Mouse (Mus musculus) heart, embryonic 12.5 days (tissue): Measurements from ENCODE around the gene Plcb4. TPM values are rescaled to one million over a fixed set of nuclear protein-coding genes. Genes with fewer than 3 reads are reported as not detected.
A peak's percentile ranks its signal among the peaks of the same experiment; 100 is the strongest.

Experiments used
- ATAC-seq: fragments of 200-750 bp; cut with Nextera tagmentation; 2 replicates; pipeline ENCODE4 v1.8.0; 2017; ENCODE audit warnings: moderate TSS enrichment, moderate library complexity; ENCODE audit not compliant: insufficient number of reproducible peaks, low FRiP score
- H3K27ac ChIP-seq: fragments of 300-500 bp; sonication (generic); 2 replicates; pipeline ENCODE4 v1.5.1; 2016; ENCODE audit warnings: mild to moderate bottlenecking, moderate library complexity; ENCODE audit not compliant: poor library complexity, severe bottlenecking
- H3K27me3 ChIP-seq: fragments of 300-500 bp; sonication (generic); replicated peaks from 2 replicates; pipeline ENCODE4 v1.6.1; 2016; ENCODE audit warnings: mild to moderate bottlenecking, moderate library complexity
- H3K36me3 ChIP-seq: fragments of 300-500 bp; sonication (generic); 2 replicates; pipeline ENCODE4 v1.6.1; 2016; ENCODE audit warnings: mild to moderate bottlenecking, moderate library complexity
- H3K4me1 ChIP-seq: fragments of 300-500 bp; sonication (generic); replicated peaks from 2 replicates; pipeline ENCODE4 v1.6.1; 2016; ENCODE audit warnings: mild to moderate bottlenecking
- H3K4me2 ChIP-seq: fragments of 300-500 bp; sonication (generic); 2 replicates; pipeline ENCODE4 v1.6.1; 2016; ENCODE audit warnings: mild to moderate bottlenecking, moderate library complexity
- H3K4me3 ChIP-seq: fragments of 300-500 bp; sonication (generic); 2 replicates; pipeline ENCODE4 v1.5.1; 2016; ENCODE audit warnings: mild to moderate bottlenecking
- H3K9ac ChIP-seq: fragments of 300-500 bp; sonication (generic); 2 replicates; pipeline ENCODE4 v1.6.1; 2016; ENCODE audit warnings: mild to moderate bottlenecking, moderate library complexity
- H3K9me3 ChIP-seq: fragments of 300-500 bp; sonication (generic); replicated peaks from 2 replicates; pipeline ENCODE4 v1.6.1; 2016; ENCODE audit warnings: mild to moderate bottlenecking, moderate library complexity
- WGBS: fragments of 180-500 bp; shearing (Covaris S2); methylation state at CpG from one replicate; pipeline ENCODE4 v1.1.7; 2016; 5-methylcytosine and 5-hydroxymethylcytosine counted together
- polyA plus RNA-seq: library from polyadenylated mRNA; unstranded; fragments of >200 nt; fragmentation: Nextera tagmentation; extraction: Ambion mirVana; gene quantifications from 2 replicates; pipeline ENCODE4 v1.2.1, GENCODE M21; 2016

The Plcb4 gene
- polyA plus RNA-seq, 1 experiment from 2014 or later: 33.2 TPM

- H3K36me3 ChIP-seq: no peaks in the 10 kb centered on the region
- WGBS: 82% methylated on average over 8 of the region's 8 CpGs
- ATAC-seq: no peak
- H3K9me3 ChIP-seq: no peaks in the 10 kb centered on the region
- H3K4me2 ChIP-seq: no peak overlapping the region
- H3K9ac ChIP-seq: no peak overlapping the region
- peaks cover 15% of the 10 kb centered on the region for H3K4me1 ChIP-seq
- no peaks in the 10 kb centered on the region for H3K27me3 ChIP-seq
- no peak overlapping the region for H3K27ac ChIP-seq
- no peak overlapping the region for H3K4me3 ChIP-seq
Observed at GRCm38 (mm10) chr2:135673649-135674048, 14.8 kb downstream of the Plcb4 start.

GRCm38 (mm10) chr2:135675284-135675683, 16.5 kb downstream of the Plcb4 start:
- 71% methylated on average over 5 of the region's 5 CpGs for WGBS
- peaks cover 22% of the 10 kb centered on the region for H3K4me1 ChIP-seq
- H3K36me3 ChIP-seq: no peaks in the 10 kb centered on the region
- H3K4me2 ChIP-seq: no peak overlapping the region
- no peak overlapping the region for H3K9ac ChIP-seq
- no peaks in the 10 kb centered on the region for H3K27me3 ChIP-seq
- H3K9me3 ChIP-seq: no peaks in the 10 kb centered on the region
- no peak for ATAC-seq
- no peak overlapping the region for H3K27ac ChIP-seq
- no peak overlapping the region for H3K4me3 ChIP-seq

DNA sequence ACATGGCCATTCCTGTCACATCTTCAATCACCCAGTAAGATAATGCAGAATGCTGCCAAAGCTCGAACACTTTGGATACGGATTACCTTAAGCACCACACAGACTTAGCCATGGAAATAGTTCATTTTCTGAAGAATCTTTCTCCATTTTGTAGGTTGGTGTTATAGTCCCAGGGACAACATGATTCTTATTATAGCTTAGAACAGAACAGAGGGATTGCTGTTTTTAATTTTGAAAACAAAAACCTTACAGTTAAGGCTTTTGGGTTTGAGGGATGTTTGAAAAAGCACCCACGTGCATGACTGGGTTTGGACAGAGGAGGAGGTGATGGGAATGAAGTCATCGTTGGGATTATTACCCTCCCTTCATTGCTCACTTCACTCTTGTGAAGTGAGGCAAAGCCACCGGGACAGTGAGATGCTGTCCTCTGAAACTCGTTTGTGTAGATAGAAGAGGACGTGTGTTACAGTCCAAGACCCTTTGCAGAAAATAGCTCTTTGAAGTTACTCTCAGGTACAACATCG, 18.2 kb downstream of the Plcb4 start:
- Histone ChIP-seq H3K4me3 (no peak overlapping the region), H3K27me3 (no peaks in the 10 kb centered on the region), H3K4me2 (no peak overlapping the region), H3K9ac (no peak overlapping the region), H3K27ac (no peak overlapping the region), H3K9me3 (no peaks in the 10 kb centered on the region), H3K36me3 (no peaks in the 10 kb centered on the region), H3K4me1 (peaks cover 21% of the 10 kb centered on the region)
- no peak for ATAC-seq
- WGBS: 72% methylated on average over 8 of the region's 8 CpGs

DNA sequence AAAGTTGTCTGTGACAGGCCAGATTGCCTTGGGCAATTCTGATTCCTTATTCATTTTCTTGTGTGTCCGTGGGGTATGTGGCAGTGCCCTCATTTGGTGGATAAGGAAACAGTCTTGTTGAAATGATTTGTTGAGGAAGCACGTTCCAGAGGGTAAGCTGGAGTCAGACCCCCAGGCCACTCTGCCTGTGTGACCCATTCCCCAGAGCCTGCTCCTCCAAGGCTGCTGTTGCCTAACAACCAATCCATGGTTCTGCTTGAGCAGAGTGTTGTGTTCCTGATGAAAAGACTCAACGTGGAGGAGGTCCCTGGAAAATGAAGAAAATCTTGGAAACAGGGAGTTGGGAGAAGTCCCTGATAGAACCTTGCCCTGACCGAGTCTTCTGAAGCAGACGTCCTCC, 18.8 kb downstream of the Plcb4 start:
- 70% methylated on average over 5 of the region's 5 CpGs for WGBS

DNA sequence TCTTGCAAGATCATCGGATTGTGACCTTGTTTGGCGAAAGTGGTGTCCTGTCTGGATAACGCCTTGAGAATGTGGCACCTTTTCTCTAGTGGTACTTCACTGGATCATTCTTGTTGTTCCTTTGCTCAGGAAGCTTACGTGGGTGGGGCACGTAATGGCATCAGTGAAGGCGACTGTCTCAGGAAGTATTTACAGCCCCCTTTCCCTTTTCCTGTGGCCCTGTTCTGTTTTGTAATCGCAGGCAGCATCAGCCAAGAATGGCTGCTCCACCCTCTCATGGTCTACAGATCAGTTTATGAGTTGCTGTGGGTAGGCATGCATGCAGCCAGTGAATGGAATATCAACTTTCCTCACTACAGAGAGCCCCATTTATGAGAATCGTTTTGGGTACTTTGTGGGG, 21.2 kb downstream of the Plcb4 start:
- no peak overlapping the region for H3K27ac ChIP-seq
- no peak for ATAC-seq

More for the DNA sequence above, 18.8 kb downstream of the Plcb4 start:
- Histone ChIP-seq H3K27ac (no peak overlapping the region), H3K4me1 (peaks cover 21% of the 10 kb centered on the region), H3K4me2 (no peak overlapping the region), H3K27me3 (no peaks in the 10 kb centered on the region), H3K36me3 (no peaks in the 10 kb centered on the region), H3K9ac (no peak overlapping the region), H3K9me3 (no peaks in the 10 kb centered on the region), H3K4me3 (no peak overlapping the region)
- no peak for ATAC-seq

GRCm38 (mm10) chr2:135680406-135681134, 21.8 kb downstream of the Plcb4 start:
- no peak overlapping the region for H3K27ac ChIP-seq

More for the DNA sequence above, 21.2 kb downstream of the Plcb4 start:
- Histone ChIP-seq H3K4me2 (no peak overlapping the region), H3K9me3 (no peaks in the 10 kb centered on the region), H3K4me1 (peaks cover 15% of the 10 kb centered on the region), H3K9ac (no peak overlapping the region), H3K4me3 (no peak overlapping the region), H3K36me3 (no peaks in the 10 kb centered on the region), H3K27me3 (no peaks in the 10 kb centered on the region)
- 67% methylated on average over 8 of the region's 8 CpGs for WGBS

GRCm38 (mm10) chr2:135683684-135684440, 25.1 kb downstream of the Plcb4 start:
- Histone ChIP-seq H3K4me2 (no peak overlapping the region), H3K4me1 (peaks cover 9% of the 10 kb centered on the region), H3K27me3 (no peaks in the 10 kb centered on the region), H3K27ac (no peak overlapping the region), H3K9ac (no peak overlapping the region), H3K4me3 (no peak overlapping the region), H3K9me3 (no peaks in the 10 kb centered on the region), H3K36me3 (peaks cover 5% of the 10 kb centered on the region; the same call in 1 of the 2 replicates)
- ATAC-seq: no peak
- 77% methylated on average over 10 of the region's 10 CpGs for WGBS

More at GRCm38 (mm10) chr2:135680406-135681134, 21.8 kb downstream of the Plcb4 start:
- H3K9me3 ChIP-seq: no peaks in the 10 kb centered on the region
- H3K9ac ChIP-seq: no peak overlapping the region
- ATAC-seq: no peak
- H3K27me3 ChIP-seq: no peaks in the 10 kb centered on the region
- WGBS: 82% methylated on average over 5 of the region's 5 CpGs
- H3K4me3 ChIP-seq: no peak overlapping the region
- no peak overlapping the region for H3K4me2 ChIP-seq
- 0 out of 2 replicates have a peak, but pooled peaks cover under 1% of the 10 kb centered on the region for H3K36me3 ChIP-seq
- peaks cover 9% of the 10 kb centered on the region for H3K4me1 ChIP-seq

DNA sequence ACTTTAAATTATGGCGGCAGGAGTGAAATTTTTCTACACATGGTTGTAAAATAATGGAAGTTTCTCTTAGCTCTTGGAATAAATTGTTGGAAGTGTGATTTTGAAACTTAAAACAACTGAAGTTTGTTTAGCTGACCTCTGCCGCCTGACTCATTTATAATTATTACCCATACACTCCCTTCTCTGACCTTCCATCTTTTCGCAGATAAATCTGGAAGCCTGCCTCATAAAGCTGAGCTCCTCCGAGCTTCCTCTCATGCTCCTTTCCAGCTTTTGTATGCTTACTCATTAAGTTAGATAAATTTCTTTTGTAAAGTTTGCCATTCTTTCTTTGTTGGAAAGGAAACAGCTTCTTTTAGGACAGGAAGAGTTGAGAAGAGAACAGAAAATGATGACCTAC, 27.9 kb downstream of the Plcb4 start:
- Histone ChIP-seq H3K4me3 (no peak overlapping the region), H3K27ac (no peak overlapping the region), H3K4me2 (no peak overlapping the region), H3K9ac (no peak overlapping the region), H3K9me3 (no peaks in the 10 kb centered on the region), H3K36me3 (peaks cover 5% of the 10 kb centered on the region; the same call in 1 of the 2 replicates), H3K27me3 (no peaks in the 10 kb centered on the region), H3K4me1 (no peaks in the 10 kb centered on the region)
- WGBS: 88% methylated on average over 4 of the region's 4 CpGs
- ATAC-seq: no peak

DNA sequence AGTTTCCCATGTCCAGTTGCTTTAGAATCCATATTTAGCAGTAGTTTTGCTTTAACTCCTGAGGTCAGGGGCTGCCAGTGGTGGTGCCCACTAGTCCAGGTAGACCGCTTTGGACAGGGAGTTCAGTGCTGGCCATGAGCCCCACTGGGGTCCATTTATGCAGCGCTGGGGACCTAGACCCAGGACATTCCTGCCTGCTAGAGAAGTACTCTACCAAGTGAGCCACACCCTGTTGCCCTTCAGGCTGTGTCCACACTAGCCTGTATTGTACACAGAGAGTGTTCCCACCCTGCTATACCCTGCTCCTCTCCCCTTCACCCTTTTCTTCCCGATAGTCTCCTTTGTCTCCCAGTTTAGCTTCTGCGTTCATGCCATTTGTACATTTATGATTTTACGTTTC, 28.8 kb downstream of the Plcb4 start:
- Histone ChIP-seq H3K9me3 (no peaks in the 10 kb centered on the region), H3K4me3 (no peak overlapping the region), H3K9ac (no peak overlapping the region), H3K36me3 (peaks cover 5% of the 10 kb centered on the region; the same call in 1 of the 2 replicates), H3K4me1 (peaks cover 4% of the 10 kb centered on the region), H3K27ac (no peak overlapping the region), H3K27me3 (no peaks in the 10 kb centered on the region), H3K4me2 (no peak overlapping the region)
- no peak for ATAC-seq
- WGBS: 86% methylated on average over 5 of the region's 5 CpGs

- no peaks in the 10 kb centered on the region for H3K9me3 ChIP-seq
- H3K36me3 ChIP-seq: no peaks in the 10 kb centered on the region
- H3K4me3 ChIP-seq: no peak overlapping the region
- 54% methylated on average over 12 of the region's 12 CpGs for WGBS
- no peak overlapping the region for H3K9ac ChIP-seq
- no peaks in the 10 kb centered on the region for H3K27me3 ChIP-seq
- H3K4me2 ChIP-seq: no peak overlapping the region
- ATAC-seq: 0 out of 2 replicates have a peak, but pooled peaks have one; percentile 4
- peak overlapping the region; percentile 21; the same call in 1 of the 2 replicates for H3K27ac ChIP-seq
- H3K4me1 ChIP-seq: peaks cover 10% of the 10 kb centered on the region
Observed at GRCm38 (mm10) chr2:135692568-135693488, 34.0 kb downstream of the Plcb4 start.
